Mouse (Mus musculus) urinary bladder, postnatal 10 days (tissue): ENCODE measurements around the gene 1700023F06Rik.

Experiments used
- DNase-seq: peaks from one replicate; pipeline ENCODE4 v3.0.0; 2022; ENCODE audit warnings: low spot score

1700023F06Rik gene

GRCm38 (mm10) chr11:103208458-103208857 is at the start of gene 1700023F06Rik:
Gene 1700023F06Rik, minus strand, starts transcription at chr11:103208558.
- no peak for DNase-seq

GRCm38 (mm10) chr11:103257938-103258481 is 49.7 kb upstream of the 1700023F06Rik start:
- DNase-seq, result no peak

GRCm38 (mm10) chr11:103253605-103254004 is 45.2 kb upstream of the 1700023F06Rik start:
- DNase-seq, result no peak

GRCm38 (mm10) chr11:103252380-103252779 is 44.0 kb upstream of the 1700023F06Rik start:
- DNase-seq, result no peak

- DNase-seq, result no peak
Observed at GRCm38 (mm10) chr11:103250324-103250723, 42.0 kb upstream of the 1700023F06Rik start.

GRCm38 (mm10) chr11:103249509-103249908 is 41.2 kb upstream of the 1700023F06Rik start:
- DNase-seq, result no peak

- DNase-seq, result no peak
Observed at GRCm38 (mm10) chr11:103248837-103249236, 40.5 kb upstream of the 1700023F06Rik start.

GRCm38 (mm10) chr11:103247504-103248177 is 39.3 kb upstream of the 1700023F06Rik start:
- DNase-seq, result no peak

- no peak for DNase-seq
Observed at GRCm38 (mm10) chr11:103246731-103247290, 38.5 kb upstream of the 1700023F06Rik start.

GRCm38 (mm10) chr11:103246081-103246730 is 37.8 kb upstream of the 1700023F06Rik start:
- no peak for DNase-seq

- DNase-seq, result no peak
Observed at GRCm38 (mm10) chr11:103244856-103245255, 36.5 kb upstream of the 1700023F06Rik start.

- DNase-seq, result no peak
Observed at GRCm38 (mm10) chr11:103240740-103241139, 32.4 kb upstream of the 1700023F06Rik start.

GRCm38 (mm10) chr11:103237757-103238156 is 29.4 kb upstream of the 1700023F06Rik start:
- no peak for DNase-seq

GRCm38 (mm10) chr11:103236903-103237302 is 28.5 kb upstream of the 1700023F06Rik start:
- no peak for DNase-seq

GRCm38 (mm10) chr11:103236431-103236830 is 28.1 kb upstream of the 1700023F06Rik start:
- DNase-seq, result no peak

GRCm38 (mm10) chr11:103235702-103236101 is 27.3 kb upstream of the 1700023F06Rik start:
- no peak for DNase-seq

GRCm38 (mm10) chr11:103234447-103234846 is 26.1 kb upstream of the 1700023F06Rik start:
- no peak for DNase-seq

- peak; percentile 51 for DNase-seq
Observed at GRCm38 (mm10) chr11:103232966-103233365, 24.6 kb upstream of the 1700023F06Rik start.

GRCm38 (mm10) chr11:103231367-103231766 is 23.0 kb upstream of the 1700023F06Rik start:
- no peak for DNase-seq

GRCm38 (mm10) chr11:103230626-103231025 is 22.3 kb upstream of the 1700023F06Rik start:
- no peak for DNase-seq

- no peak for DNase-seq
Observed at GRCm38 (mm10) chr11:103229608-103230007, 21.2 kb upstream of the 1700023F06Rik start.

GRCm38 (mm10) chr11:103223951-103224456 is 15.6 kb upstream of the 1700023F06Rik start:
- DNase-seq, result no peak

- DNase-seq, result no peak
Observed at GRCm38 (mm10) chr11:103223444-103223843, 15.1 kb upstream of the 1700023F06Rik start.
